Mouse (Mus musculus) midbrain, postnatal 0 days (tissue): ENCODE data around the gene Xylt1. TPM values are rescaled to one million over a fixed set of nuclear protein-coding genes. Genes with fewer than 3 reads are reported as not detected.
A peak's percentile ranks its signal among the peaks of the same experiment; 100 is the strongest.

ENCODE experiments used
- ATAC-seq: fragments of 200-750 bp; cut with Nextera tagmentation; 2 replicates; pipeline ENCODE4 v1.8.0; 2017; ENCODE audit warnings: moderate number of reproducible peaks, mild to moderate bottlenecking, moderate TSS enrichment, moderate library complexity; ENCODE audit not compliant: low FRiP score
- DNase-seq: peaks from one replicate; pipeline ENCODE4 v3.0.0-alpha.2; 2015; ENCODE audit warnings: low spot score
- H3K27ac ChIP-seq: fragments of 300-500 bp; sonication (generic); 2 replicates; pipeline ENCODE4 v1.5.1; 2014; ENCODE audit warnings: low read depth, mild to moderate bottlenecking, low read length, mixed read lengths
- H3K27me3 ChIP-seq: fragments of 300-500 bp; sonication (generic); 2 replicates; pipeline ENCODE4 v1.6.1; 2014; ENCODE audit warnings: low read length, control low read depth, mixed read lengths; ENCODE audit not compliant: insufficient read depth
- H3K36me3 ChIP-seq: fragments of 300-500 bp; sonication (generic); 2 replicates; pipeline ENCODE4 v1.6.1; 2014; ENCODE audit warnings: low read length, control low read depth, mixed read lengths; ENCODE audit not compliant: insufficient read depth
- H3K4me1 ChIP-seq: fragments of 300-500 bp; sonication (generic); 2 replicates; pipeline ENCODE4 v1.6.1; 2014; ENCODE audit warnings: mild to moderate bottlenecking, control low read depth, antibody characterized with exemption, low read length, mixed read lengths; ENCODE audit not compliant: insufficient read depth
- H3K4me2 ChIP-seq: fragments of 300-500 bp; sonication (generic); 2 replicates; pipeline ENCODE4 v1.6.1; 2014; ENCODE audit warnings: low read depth, mild to moderate bottlenecking, low read length, mixed read lengths; ENCODE audit not compliant: poor library complexity, severe bottlenecking
- H3K4me3 ChIP-seq: fragments of 300-500 bp; sonication (generic); 2 replicates; pipeline ENCODE4 v1.5.1; 2014; ENCODE audit warnings: low read depth, mild to moderate bottlenecking, low read length, moderate library complexity
- H3K9ac ChIP-seq: fragments of 300-500 bp; sonication (generic); replicated peaks from 2 replicates; pipeline ENCODE4 v1.6.1; 2014; ENCODE audit warnings: mild to moderate bottlenecking, low read length, moderate library complexity, mixed read lengths; ENCODE audit not compliant: poor library complexity, severe bottlenecking
- H3K9me3 ChIP-seq: fragments of 300-500 bp; sonication (generic); 2 replicates; pipeline ENCODE4 v1.6.1; 2016; ENCODE audit warnings: low read length, control low read depth
- CTCF ChIP-seq: IDR thresholded peaks from 2 replicates; pipeline ENCODE4 v1.5.1; 2016; ENCODE audit warnings: antibody characterized with exemption, mild to moderate bottlenecking
- WGBS: fragments of 180-500 bp; shearing (Covaris S2); extraction: QIAGEN DNeasy Blood & Tissue Kit; methylation state at CpG from one replicate; pipeline ENCODE4 v1.1.7; 2014; 5-methylcytosine and 5-hydroxymethylcytosine counted together
- polyA plus RNA-seq: library from polyadenylated mRNA; unstranded; fragments of >200 nt; fragmentation: Nextera tagmentation; extraction: Ambion mirVana; gene quantifications from 2 replicates; pipeline ENCODE4 v1.2.1, GENCODE M21; 2015
- total RNA-seq: library from RNA; depleted of rRNA; stranded (reverse); fragments of >200 nt; gene quantifications from 2 replicates; pipeline ENCODE4 v1.2.3, GENCODE M21; 2014

Gene Xylt1
- total and polyA plus RNA-seq, 2 experiments from 2014 or later: 2.5 to 16.4 TPM

- no peaks in the 10 kb centered on the region for H3K9me3 ChIP-seq
- H3K9ac ChIP-seq: no peak overlapping the region
- H3K4me1 ChIP-seq: peaks cover 3% of the 10 kb centered on the region; the same call in 1 of the 2 replicates
- no peak for DNase-seq
- 91% methylated on average over 5 of the region's 5 CpGs for WGBS
- no peaks in the 10 kb centered on the region for H3K36me3 ChIP-seq
- TF ChIP-seq CTCF: no peak
- ATAC-seq: no peak
- no peak overlapping the region for H3K27ac ChIP-seq
- no peak overlapping the region for H3K4me2 ChIP-seq
- H3K27me3 ChIP-seq: no peaks in the 10 kb centered on the region
- H3K4me3 ChIP-seq: no peak overlapping the region
These were observed 19.2 kb downstream of the Xylt1 start for GRCm38 (mm10) chr7:117399971-117400370.

GRCm38 (mm10) chr7:117401581-117401980 lies 20.8 kb downstream of the Xylt1 start:
- H3K4me1 ChIP-seq: peaks cover 3% of the 10 kb centered on the region; the same call in 1 of the 2 replicates
- 63% methylated on average over 4 of the region's 4 CpGs for WGBS
- H3K27ac ChIP-seq: no peak overlapping the region; the same call in 1 of the 2 replicates
- ATAC-seq (0 out of 2 replicates have a peak, but pooled peaks have one; percentile 10), DNase-seq (peak; percentile 73)
- H3K9ac ChIP-seq: no peak overlapping the region
- H3K4me3 ChIP-seq: no peak overlapping the region
- TF ChIP-seq CTCF: no peak
- no peak overlapping the region for H3K4me2 ChIP-seq
- H3K9me3 ChIP-seq: no peaks in the 10 kb centered on the region
- H3K27me3 ChIP-seq: no peaks in the 10 kb centered on the region
- no peaks in the 10 kb centered on the region for H3K36me3 ChIP-seq

DNA sequence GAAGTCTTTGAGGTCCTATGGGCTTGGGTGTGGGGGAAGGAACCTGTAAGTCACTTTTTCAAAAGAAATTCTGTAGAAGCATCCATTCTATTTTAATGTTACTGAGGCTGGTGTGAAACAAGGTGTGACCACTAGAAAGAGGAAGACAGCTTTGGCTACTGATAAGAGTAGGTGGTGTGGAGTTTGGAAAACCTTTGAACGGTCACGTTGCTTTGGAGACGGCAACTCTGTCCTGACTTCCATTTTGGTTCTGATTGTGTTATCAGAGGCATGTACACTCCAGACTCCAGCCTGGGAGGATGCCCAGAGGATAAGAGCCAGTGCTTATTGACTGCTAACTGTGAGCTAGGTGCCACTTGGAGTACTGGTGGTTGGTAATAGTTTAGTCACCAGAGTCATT lies 25.6 kb downstream of the Xylt1 start:
- TF ChIP-seq CTCF: no peak
- Histone ChIP-seq H3K9ac (no peak overlapping the region), H3K4me2 (no peak overlapping the region), H3K36me3 (no peaks in the 10 kb centered on the region), H3K27ac (no peak overlapping the region), H3K4me1 (no peaks in the 10 kb centered on the region), H3K4me3 (no peak overlapping the region), H3K27me3 (no peaks in the 10 kb centered on the region), H3K9me3 (no peaks in the 10 kb centered on the region)
- 81% methylated on average over 3 of the region's 3 CpGs for WGBS
- DNase-seq (no peak), ATAC-seq (no peak)

DNA sequence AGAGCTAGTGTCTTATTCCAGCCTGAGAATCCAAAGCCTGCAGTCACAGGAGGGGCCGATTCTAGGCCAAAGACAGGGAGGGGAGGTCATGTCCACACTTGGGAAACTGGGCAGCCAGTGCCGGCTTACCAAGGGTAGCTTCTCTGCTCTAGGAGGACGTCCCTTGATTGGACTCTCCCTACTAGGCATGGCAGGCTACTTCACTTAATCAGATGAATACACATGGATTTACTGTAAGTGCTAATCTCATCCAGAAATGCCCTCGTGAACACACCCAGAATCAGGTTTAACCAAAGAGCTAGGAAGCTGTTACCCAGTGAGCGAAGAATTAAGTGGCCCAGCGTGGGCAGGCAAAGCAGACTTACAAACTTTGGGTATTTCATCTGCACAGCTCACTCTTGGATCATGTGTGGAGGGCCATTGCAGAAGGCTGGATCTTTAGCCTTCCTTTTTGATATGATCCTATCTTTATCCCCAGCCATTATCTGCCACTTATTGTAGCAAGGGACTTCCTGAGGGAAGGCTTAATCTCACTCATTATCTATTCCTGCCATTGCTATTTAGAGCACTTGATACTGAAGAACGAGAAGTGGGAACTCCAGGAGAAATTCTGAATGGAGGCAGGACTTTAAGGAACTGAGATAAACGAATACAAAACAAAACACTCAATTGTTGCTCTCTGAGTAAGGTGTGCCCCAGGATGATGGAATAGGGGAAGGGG lies 28.6 kb downstream of the Xylt1 start:
- Histone ChIP-seq H3K4me2 (no peak overlapping the region), H3K4me1 (no peaks in the 10 kb centered on the region), H3K9me3 (no peaks in the 10 kb centered on the region), H3K9ac (no peak overlapping the region), H3K27ac (no peak overlapping the region), H3K36me3 (no peaks in the 10 kb centered on the region), H3K4me3 (no peak overlapping the region), H3K27me3 (no peaks in the 10 kb centered on the region)
- DNase-seq (no peak), ATAC-seq (no peak)
- TF ChIP-seq CTCF: no peak
- 84% methylated on average over 8 of the region's 8 CpGs for whole genome bisulfite sequencing

- Histone ChIP-seq H3K36me3 (no peaks in the 10 kb centered on the region), H3K27me3 (no peaks in the 10 kb centered on the region), H3K4me3 (no peak overlapping the region), H3K9me3 (no peaks in the 10 kb centered on the region), H3K4me2 (no peak overlapping the region), H3K9ac (no peak overlapping the region), H3K27ac (no peak overlapping the region), H3K4me1 (no peaks in the 10 kb centered on the region)
- no peak for ATAC-seq
- 93% methylated on average over 2 of the region's 2 CpGs for WGBS
- no peak for DNase-seq
- no peak for TF ChIP-seq CTCF
These were observed 31.1 kb downstream of the Xylt1 start for GRCm38 (mm10) chr7:117411874-117412273.

DNA sequence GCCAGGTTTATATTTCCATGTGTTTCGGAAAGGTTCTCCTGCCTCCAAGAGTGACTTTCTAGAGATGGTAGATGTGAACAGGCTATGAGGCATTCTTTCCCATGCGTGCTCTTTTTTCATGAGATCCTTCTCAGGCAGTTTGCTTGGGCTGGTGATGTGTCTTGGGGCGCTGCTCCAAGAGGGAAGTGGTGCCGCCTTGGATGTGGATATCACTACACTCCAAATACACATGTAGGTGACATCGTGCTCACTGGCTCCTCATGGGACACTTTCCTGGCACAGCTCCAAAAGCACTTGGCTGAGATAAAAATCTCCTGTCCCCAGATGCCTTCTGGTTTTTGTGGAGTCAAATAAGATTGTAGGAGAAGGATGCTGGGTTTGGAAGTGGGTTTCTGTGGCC lies 31.6 kb downstream of the Xylt1 start:
- Histone ChIP-seq H3K27ac (no peak overlapping the region), H3K27me3 (no peaks in the 10 kb centered on the region), H3K9me3 (no peaks in the 10 kb centered on the region), H3K4me3 (no peak overlapping the region), H3K9ac (no peak overlapping the region), H3K4me2 (no peak overlapping the region), H3K4me1 (no peaks in the 10 kb centered on the region), H3K36me3 (no peaks in the 10 kb centered on the region)
- 84% methylated on average over 5 of the region's 5 CpGs for WGBS
- DNase-seq (peak; percentile 35), ATAC-seq (no peak)
- TF ChIP-seq CTCF: no peak
